Mouse (Mus musculus) lung, embryonic 16.5 days (tissue): ENCODE data around the gene Ube2q1. TPM values are rescaled to one million over a fixed set of nuclear protein-coding genes. Genes with fewer than 3 reads are reported as not detected.

Experiments
- ATAC-seq: fragments of 200-750 bp; cut with Nextera tagmentation; 2 replicates; pipeline ENCODE4 v1.8.0; 2017; ENCODE audit warnings: low read depth, mild to moderate bottlenecking, moderate library complexity
- H3K27ac ChIP-seq: fragments of 300-500 bp; sonication (generic); 2 replicates; pipeline ENCODE4 v1.5.1; 2014; ENCODE audit warnings: mild to moderate bottlenecking, control low read depth, low read length
- H3K27me3 ChIP-seq: fragments of 300-500 bp; sonication (generic); 2 replicates; pipeline ENCODE4 v1.6.1; 2014; ENCODE audit warnings: low read depth, low read length, mixed read lengths; ENCODE audit not compliant: control insufficient read depth, insufficient read depth
- H3K36me3 ChIP-seq: fragments of 300-500 bp; sonication (generic); 2 replicates; pipeline ENCODE4 v1.6.1; 2014; ENCODE audit warnings: low read length; ENCODE audit not compliant: control insufficient read depth, insufficient read depth
- H3K4me1 ChIP-seq: fragments of 300-500 bp; sonication (generic); replicated peaks from 2 replicates; pipeline ENCODE4 v1.6.1; 2014; ENCODE audit warnings: low read length, mixed read lengths; ENCODE audit not compliant: control insufficient read depth, insufficient read depth
- H3K4me2 ChIP-seq: fragments of 300-500 bp; sonication (generic); 2 replicates; pipeline ENCODE4 v1.6.1; 2014; ENCODE audit warnings: low read depth, low read length, control low read depth
- H3K4me3 ChIP-seq: fragments of 300-500 bp; sonication (generic); 2 replicates; pipeline ENCODE4 v1.5.1; 2014; ENCODE audit warnings: mild to moderate bottlenecking, low read length, control low read depth
- H3K9ac ChIP-seq: fragments of 300-500 bp; sonication (generic); 2 replicates; pipeline ENCODE4 v1.6.1; 2014; ENCODE audit warnings: low read length, control low read depth
- H3K9me3 ChIP-seq: fragments of 300-500 bp; sonication (generic); 2 replicates; pipeline ENCODE4 v1.6.1; 2016; ENCODE audit warnings: low read length; ENCODE audit not compliant: control insufficient read depth
- WGBS: fragments of 180-500 bp; shearing (Covaris S2); extraction: QIAGEN DNeasy Blood & Tissue Kit; methylation state at CpG from one replicate; pipeline ENCODE4 v1.1.7; 2014; 5-methylcytosine and 5-hydroxymethylcytosine counted together
- polyA plus RNA-seq: library from polyadenylated mRNA; unstranded; fragments of >200 nt; fragmentation: Nextera tagmentation; extraction: Ambion mirVana; gene quantifications from 2 replicates; pipeline ENCODE4 v1.2.1, GENCODE M21; 2015

Ube2q1 gene
- polyA plus RNA-seq, 1 experiment from 2014 or later, result 9.5 TPM

GRCm38 (mm10) chr3:89759786-89760185, 13.6 kb upstream of the Ube2q1 start:
- H3K4me2 ChIP-seq, result no peak overlapping the region
- H3K9me3 ChIP-seq, result no peaks in the 10 kb centered on the region
- H3K4me3 ChIP-seq, result no peak overlapping the region
- no peak overlapping the region for H3K27ac ChIP-seq
- no peak overlapping the region for H3K9ac ChIP-seq
- no peaks in the 10 kb centered on the region for H3K36me3 ChIP-seq
- no peaks in the 10 kb centered on the region; the same call in 1 of the 2 replicates for H3K27me3 ChIP-seq
- 67% methylated on average over 3 of the region's 3 CpGs for WGBS
- H3K4me1 ChIP-seq, result peaks cover 2% of the 10 kb centered on the region
- no peak for ATAC-seq

GRCm38 (mm10) chr3:89764119-89764724, 9.2 kb upstream of the Ube2q1 start, which contains the start of gene Chrnb2:
Gene Chrnb2, minus strand, starts transcription at chr3:89764632.
- WGBS, result under 1% methylated on average over 36 of the region's 36 CpGs
- H3K9ac ChIP-seq, result no peak within 1 kb of the TSS
- 0 out of 2 replicates have a peak within 1 kb of the TSS, but pooled peaks have one; percentile 12 for H3K4me3 ChIP-seq
- H3K4me2 ChIP-seq, result peak within 1 kb of the TSS; percentile 36
- H3K27ac ChIP-seq, result no peak within 1 kb of the TSS
- ATAC-seq, result peak; percentile 94
- no peaks in the 10 kb centered on the region for H3K9me3 ChIP-seq
- H3K27me3 ChIP-seq, result no peaks in the 10 kb centered on the region; the same call in 1 of the 2 replicates
- H3K4me1 ChIP-seq, result peaks cover 2% of the 10 kb centered on the region
- no peaks in the 10 kb centered on the region for H3K36me3 ChIP-seq

GRCm38 (mm10) chr3:89769584-89769983, 3.8 kb upstream of the Ube2q1 start:
- Histone ChIP-seq H3K9me3 (no peaks in the 10 kb centered on the region), H3K9ac (no peak overlapping the region), H3K4me2 (no peak overlapping the region), H3K27me3 (no peaks in the 10 kb centered on the region; the same call in 1 of the 2 replicates), H3K27ac (no peak overlapping the region), H3K4me1 (peaks cover 10% of the 10 kb centered on the region), H3K36me3 (no peaks in the 10 kb centered on the region), H3K4me3 (no peak overlapping the region)
- 62% methylated on average over 7 of the region's 7 CpGs for WGBS
- no peak for ATAC-seq

GRCm38 (mm10) chr3:89770425-89771002, 2.9 kb upstream of the Ube2q1 start:
- Histone ChIP-seq H3K4me1 (peaks cover 19% of the 10 kb centered on the region), H3K4me2 (no peak overlapping the region), H3K4me3 (no peak overlapping the region), H3K36me3 (no peaks in the 10 kb centered on the region), H3K27ac (no peak overlapping the region), H3K9me3 (no peaks in the 10 kb centered on the region), H3K27me3 (no peaks in the 10 kb centered on the region), H3K9ac (no peak overlapping the region)
- no peak for ATAC-seq
- WGBS, result 28% methylated on average over 2 of the region's 2 CpGs

GRCm38 (mm10) chr3:89772588-89772967, 838 bp upstream of the Ube2q1 start:
- Histone ChIP-seq H3K9me3 (no peaks in the 10 kb centered on the region), H3K27me3 (no peaks in the 10 kb centered on the region), H3K4me3 (peak overlapping the region; percentile 99), H3K27ac (peak overlapping the region; percentile 98), H3K36me3 (peaks cover 12% of the 10 kb centered on the region), H3K4me2 (peak overlapping the region; percentile 97), H3K4me1 (peaks cover 24% of the 10 kb centered on the region), H3K9ac (peak overlapping the region; percentile 100)
- peak; percentile 56; the same call in 1 of the 2 replicates for ATAC-seq
- under 1% methylated on average over 17 of the region's 17 CpGs for WGBS

GRCm38 (mm10) chr3:89773740-89774211, 360 bp downstream of the Ube2q1 start:
- no peaks in the 10 kb centered on the region for H3K9me3 ChIP-seq
- H3K4me1 ChIP-seq, result peaks cover 24% of the 10 kb centered on the region
- peaks cover 21% of the 10 kb centered on the region for H3K36me3 ChIP-seq
- no peaks in the 10 kb centered on the region for H3K27me3 ChIP-seq
- peak overlapping the region; percentile 100 for H3K9ac ChIP-seq
- peak; percentile 40 for ATAC-seq
- peak overlapping the region; percentile 98 for H3K27ac ChIP-seq
- H3K4me2 ChIP-seq, result peak overlapping the region; percentile 97
- 0% methylated on average over 31 of the region's 37 CpGs for WGBS
- H3K4me3 ChIP-seq, result peak overlapping the region; percentile 99

GRCm38 (mm10) chr3:89774236-89774960, 982 bp downstream of the Ube2q1 start:
- Histone ChIP-seq H3K9me3 (no peaks in the 10 kb centered on the region), H3K4me1 (peaks cover 24% of the 10 kb centered on the region), H3K4me3 (peak overlapping the region; percentile 99), H3K36me3 (peaks cover 26% of the 10 kb centered on the region), H3K4me2 (peak overlapping the region; percentile 97), H3K27me3 (no peaks in the 10 kb centered on the region), H3K27ac (peak overlapping the region; percentile 98), H3K9ac (peak overlapping the region; percentile 100)
- ATAC-seq, result no peak
- WGBS, result 29% methylated on average over 15 of the region's 15 CpGs

GRCm38 (mm10) chr3:89776001-89776400, 2.6 kb downstream of the Ube2q1 start:
- no peak overlapping the region for H3K27ac ChIP-seq
- H3K9ac ChIP-seq, result no peak overlapping the region
- H3K27me3 ChIP-seq, result no peaks in the 10 kb centered on the region
- peaks cover 24% of the 10 kb centered on the region for H3K4me1 ChIP-seq
- H3K9me3 ChIP-seq, result no peaks in the 10 kb centered on the region
- peaks cover 39% of the 10 kb centered on the region for H3K36me3 ChIP-seq
- peak overlapping the region; percentile 97; the same call in 1 of the 2 replicates for H3K4me2 ChIP-seq
- no peak for ATAC-seq
- H3K4me3 ChIP-seq, result no peak overlapping the region
- WGBS, result 67% methylated on average over 4 of the region's 4 CpGs

- H3K36me3 ChIP-seq, result peaks cover 61% of the 10 kb centered on the region
- no peaks in the 10 kb centered on the region for H3K27me3 ChIP-seq
- H3K9me3 ChIP-seq, result no peaks in the 10 kb centered on the region
- no peak overlapping the region for H3K9ac ChIP-seq
- no peak overlapping the region for H3K4me2 ChIP-seq
- ATAC-seq, result no peak
- H3K4me1 ChIP-seq, result peaks cover 9% of the 10 kb centered on the region
- 78% methylated on average over 4 of the region's 4 CpGs for WGBS
- H3K4me3 ChIP-seq, result no peak overlapping the region
- no peak overlapping the region for H3K27ac ChIP-seq
Measured at GRCm38 (mm10) chr3:89780102-89780501, 6.7 kb downstream of the Ube2q1 start.
